Mouse (Mus musculus) megakaryocyte, embryonic 14.5 days (primary cell): ENCODE results near the gene Nelfe.

ENCODE experiments used
- FLI1 ChIP-seq: IDR thresholded peaks from 2 replicates; pipeline ENCODE4 v1.6.1; 2012; ENCODE audit warnings: low read length, inconsistent platforms, mixed read lengths
- GATA1 ChIP-seq: IDR thresholded peaks from 3 replicates; pipeline ENCODE4 v1.6.1; 2012; ENCODE audit warnings: mixed read lengths, low read length, inconsistent platforms, borderline replicate concordance

DNA sequence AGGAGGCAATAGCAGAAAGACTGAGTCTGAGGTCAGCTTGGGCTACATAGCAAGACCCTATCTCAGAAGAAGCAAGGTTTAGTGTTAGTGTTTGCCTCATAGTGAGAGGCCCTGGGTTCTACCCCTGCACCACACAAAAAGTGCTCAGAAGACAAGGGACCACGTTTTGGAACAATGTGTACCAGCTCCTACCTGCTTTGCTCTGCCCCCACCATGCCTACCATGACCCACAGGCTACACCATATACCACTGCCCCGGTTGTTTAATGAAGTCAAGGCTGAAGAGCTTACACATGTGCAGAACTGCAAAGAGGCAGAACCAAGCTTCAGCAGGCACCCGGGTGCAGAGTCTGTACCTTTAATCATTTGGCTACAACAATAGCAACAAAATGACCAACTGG is 43.0 kb upstream of the Nelfe start:
- TF ChIP-seq GATA1, result no peak
- no peak for TF ChIP-seq FLI1
